ENCODE assay signal across 8 mouse cellular contexts in genomic region chr3:83789651-83790451, GRCm38 (mm10). TPM values are rescaled to one million over a fixed set of nuclear protein-coding genes. Genes with fewer than 3 reads are reported as not detected.
DNase-seq lines count a peak whose midpoint lies in the region; ATAC-seq and TF ChIP-seq lines count a peak whose summit lies in the region.

No protein-coding gene starts in this region.

- DNase-seq in kidney, postnatal 14 days = no peak
- peak; percentile 78 for DNase-seq in embryo, embryonic 10 days (ENCODE audit: low spot score)
- peak; percentile 63 for DNase-seq in hindbrain, embryonic 10.5 days (ENCODE audit: low spot score)
- peak; percentile 31 for DNase-seq in thymus, postnatal 4 days

- peak overlapping the region; percentile 57 for H3K9ac ChIP-seq in kidney, embryonic 14.5 days (ENCODE audit: low read depth, low read length)
- peak overlapping the region; percentile 55; the same call in 1 of the 2 replicates for H3K9ac ChIP-seq in ES-Bruce4 (ENCODE audit: low read depth, poor library complexity, severe bottlenecking)

- H3K4me2 ChIP-seq in kidney, embryonic 14.5 days (replicated peaks; ENCODE audit: low read depth, low read length) = peak overlapping the region; percentile 92

- H3K36me3 ChIP-seq in kidney, embryonic 14.5 days (ENCODE audit: control insufficient read depth, insufficient read depth, low read length) = no peaks in the 10 kb centered on the region
- H3K36me3 ChIP-seq in ES-Bruce4 (ENCODE audit: control insufficient read depth, insufficient read depth, low read length, poor library complexity, severe bottlenecking) = no peaks in the 10 kb centered on the region
- 0 out of 2 replicates have a peak, but pooled peaks cover 8% of the 10 kb centered on the region for H3K36me3 ChIP-seq in hindbrain, embryonic 10.5 days

- H3K4me1 ChIP-seq in kidney, embryonic 14.5 days (ENCODE audit: control insufficient read depth, insufficient read depth, low read length) = peaks cover 8% of the 10 kb centered on the region
- H3K4me1 ChIP-seq in ES-Bruce4 (ENCODE audit: control insufficient read depth, insufficient read depth, low read length) = no peaks in the 10 kb centered on the region
- H3K4me1 ChIP-seq in hindbrain, embryonic 10.5 days (replicated peaks) = peaks cover 18% of the 10 kb centered on the region

- H3K9me3 ChIP-seq in kidney, embryonic 14.5 days (ENCODE audit: control insufficient read depth, low read length) = no peaks in the 10 kb centered on the region
- H3K9me3 ChIP-seq in ES-Bruce4 (replicated peaks; ENCODE audit: control insufficient read depth, insufficient read depth, low read length, poor library complexity, severe bottlenecking) = peaks cover 9% of the 10 kb centered on the region; the same call in 1 of the 2 replicates
- peaks cover 8% of the 10 kb centered on the region; the same call in 1 of the 2 replicates for H3K9me3 ChIP-seq in hindbrain, embryonic 10.5 days

- peak overlapping the region; percentile 67 for H3K4me3 ChIP-seq in kidney, embryonic 14.5 days (ENCODE audit: low read length)
- peak overlapping the region; percentile 70 for H3K4me3 ChIP-seq in ES-Bruce4 (ENCODE audit: low read depth, low read length)
- peak overlapping the region; percentile 73 for H3K4me3 ChIP-seq in hindbrain, embryonic 10.5 days

- no peak for TF ChIP-seq CTCF in ES-Bruce4 (IDR thresholded peaks at IDR 0.05; ENCODE audit: low read depth, low read length)

- TF ChIP-seq POLR2A in ES-Bruce4 (IDR thresholded peaks at IDR 0.05; ENCODE audit: insufficient read depth, low read length) = no peak

- WGBS in kidney, embryonic 14.5 days = 2% methylated on average over 44 of the region's 44 CpGs
- WGBS in hindbrain, embryonic 10.5 days = 3% methylated on average over 44 of the region's 44 CpGs

- H3K27ac ChIP-seq in kidney, embryonic 14.5 days (ENCODE audit: low read depth, low read length) = no peak overlapping the region
- H3K27ac ChIP-seq in ES-Bruce4 (ENCODE audit: insufficient read depth, low read length) = no peak overlapping the region
- H3K27ac ChIP-seq in hindbrain, embryonic 10.5 days = peak overlapping the region; percentile 87

- no peak for TF ChIP-seq EP300 in ES-Bruce4 (IDR thresholded peaks at IDR 0.05; ENCODE audit: insufficient read depth, low read depth, low read length)

- peaks cover 3% of the 10 kb centered on the region; the same call in 1 of the 2 replicates for H3K27me3 ChIP-seq in kidney, embryonic 14.5 days (ENCODE audit: control insufficient read depth, insufficient read depth, low read length)
- H3K27me3 ChIP-seq in ES-Bruce4 (ENCODE audit: control insufficient read depth, insufficient read depth, low read length, poor library complexity, severe bottlenecking) = peaks cover 3% of the 10 kb centered on the region; the same call in 1 of the 2 replicates
- peaks cover 26% of the 10 kb centered on the region for H3K27me3 ChIP-seq in hindbrain, embryonic 10.5 days (ENCODE audit: insufficient read depth, poor library complexity, severe bottlenecking)

- ATAC-seq in kidney, embryonic 14.5 days (ENCODE audit: low FRiP score, low TSS enrichment) = peak; percentile 75
- peak; percentile 66 for ATAC-seq in megakaryocyte, adult 5-6 weeks (ENCODE audit: poor library complexity, severe bottlenecking)
- no peak; the same call in 1 of the 2 replicates for ATAC-seq in megakaryocyte-erythroid progenitor cell, adult 5-6 weeks (replicated peaks; ENCODE audit: low FRiP score, low TSS enrichment, poor library complexity, severe bottlenecking)

RNA-seq across cellular contexts. Expression of gene Sfrp2, which starts 23.7 kb away (rescaled TPM):
- 154 and 173 TPM in 2 replicates for polyA plus RNA-seq in kidney, embryonic 14.5 days (2014; fragmentation: Nextera tagmentation; extraction: Ambion mirVana)
- 8.5 and 12.2 TPM in 2 replicates for polyA plus RNA-seq in ES-Bruce4 (2011; ENCODE audit: insufficient read depth, insufficient read length, low read depth, missing spikeins)
- 166 and 251 TPM in 2 replicates for polyA plus RNA-seq in hindbrain, embryonic 10.5 days (2016; fragmentation: Nextera tagmentation; extraction: Ambion mirVana)
- total RNA-seq in megakaryocyte, adult 5-6 weeks (2015) = not detected in 2 replicates
- not detected in 2 replicates for total RNA-seq in megakaryocyte, adult 5-6 weeks (2017)
- not detected in 2 replicates for total RNA-seq in megakaryocyte-erythroid progenitor cell, adult 5-6 weeks (2014; fragmentation: Nextera tagmentation)
- total RNA-seq in megakaryocyte-erythroid progenitor cell, adult 5-6 weeks (2017) = not detected in 2 replicates

RNA-seq across cellular contexts. Expression of gene Tlr2, which starts 51.7 kb away (rescaled TPM):
- 1.3 and 3.4 TPM in 2 replicates for polyA plus RNA-seq in kidney, embryonic 14.5 days (2014; fragmentation: Nextera tagmentation; extraction: Ambion mirVana)
- 1.4 and 2.0 TPM in 2 replicates for polyA plus RNA-seq in ES-Bruce4 (2011; ENCODE audit: insufficient read depth, insufficient read length, low read depth, missing spikeins)
- 1.1 and 1.6 TPM in 2 replicates for polyA plus RNA-seq in hindbrain, embryonic 10.5 days (2016; fragmentation: Nextera tagmentation; extraction: Ambion mirVana)
- total RNA-seq in megakaryocyte, adult 5-6 weeks (2015) = 48.9 and 62.5 TPM in 2 replicates
- 48.9 and 57.0 TPM in 2 replicates for total RNA-seq in megakaryocyte, adult 5-6 weeks (2017)
- total RNA-seq in megakaryocyte-erythroid progenitor cell, adult 5-6 weeks (2014; fragmentation: Nextera tagmentation) = not detected in 2 replicates
- 0.19 and 0.88 TPM in 2 replicates for total RNA-seq in megakaryocyte-erythroid progenitor cell, adult 5-6 weeks (2017)

Comparison
In these comparisons a context has a peak if more than half of its experiments do, and no peak if none do; other contexts are left out.
1. RNA of gene Sfrp2, which starts 23.7 kb away (polyA plus RNA-seq): 154 to 173 TPM in kidney, embryonic 14.5 days and 166 to 251 TPM in hindbrain, embryonic 10.5 days; 8.5 to 12.2 TPM in ES-Bruce4; every median in the first group is over 10 times any median in the second.
2. Peak in every context shown above with its lines, with median percentiles within 50 percentile points of each other: H3K4me3 ChIP-seq.